Mouse (Mus musculus) layer of hippocampus, postnatal 14 days (tissue): ENCODE data around the gene Olfm3. TPM values are rescaled to one million over a fixed set of nuclear protein-coding genes. Genes with fewer than 3 reads are reported as not detected.

Source experiments
- DNase-seq, 2 experiments: peaks; one replicate each; pipeline ENCODE4 v3.0.0; 2021 to 2022; ENCODE audit warnings: low spot score in 2 of 2, mixed read lengths in 1 of 2
- long read RNA-seq, 2 experiments: library from polyadenylated mRNA; stranded (forward); transcript quantifications; one replicate each; pipeline ENCODE4 v2.0.0; 2021
- total RNA-seq, 2 experiments: library from RNA; stranded (reverse); gene quantifications; 2 replicates each; pipeline ENCODE4 v1.2.3; 2021

Olfm3 gene
- 10 to 100 TPM; 18.8 to 29.6 TPM for total RNA-seq
- long read RNA-seq, experiment 1, full-length matches to known transcripts = 11 of 13 reads
- long read RNA-seq, experiment 1, partial matches to known transcripts = 1 of 13 reads
- long read RNA-seq, experiment 1, other reads (novel, unspliced or antisense) = 1 of 13 reads
- long read RNA-seq, experiment 2, full-length matches to known transcripts = 16 of 16 reads
- long read RNA-seq, experiment 2, partial matches to known transcripts = 0 of 16 reads
- long read RNA-seq, experiment 2, other reads (novel, unspliced or antisense) = 0 of 16 reads

GRCm38 (mm10) chr3:114903924-114904438 is at the start of gene Olfm3:
Gene Olfm3 (plus strand): TSS chr3:114904078.
- DNase-seq = peak; percentile 29 to 42

GRCm38 (mm10) chr3:114889764-114890163 is 14.1 kb upstream of the Olfm3 start:
- no peak for DNase-seq

GRCm38 (mm10) chr3:114904633-114905423 is 950 bp downstream of the Olfm3 start:
- peak; percentile 8 to 11 for DNase-seq

- DNase-seq = peak in 1 of 2 experiments; percentile 20
Observed at GRCm38 (mm10) chr3:114907537-114907936, 3.7 kb downstream of the Olfm3 start.

- no peak for DNase-seq
Observed at GRCm38 (mm10) chr3:114908846-114909245, 5.0 kb downstream of the Olfm3 start.

- DNase-seq = no peak
Observed at GRCm38 (mm10) chr3:114920102-114920501, 16.2 kb downstream of the Olfm3 start.

- DNase-seq = no peak
Observed at GRCm38 (mm10) chr3:114929605-114930004, 25.7 kb downstream of the Olfm3 start.

- DNase-seq = no peak
Observed at GRCm38 (mm10) chr3:114930336-114930735, 26.5 kb downstream of the Olfm3 start.

GRCm38 (mm10) chr3:114930796-114931195 is 26.9 kb downstream of the Olfm3 start:
- DNase-seq = no peak

GRCm38 (mm10) chr3:114932881-114933280 is 29.0 kb downstream of the Olfm3 start:
- no peak for DNase-seq

- no peak for DNase-seq
Observed at GRCm38 (mm10) chr3:114954904-114955303, 51.0 kb downstream of the Olfm3 start.

- DNase-seq = no peak
Observed at GRCm38 (mm10) chr3:114959311-114959967, 55.6 kb downstream of the Olfm3 start.

- DNase-seq = peak; percentile 2 to 8
Observed at GRCm38 (mm10) chr3:114962316-114963083, 58.6 kb downstream of the Olfm3 start.

- no peak for DNase-seq
Observed at GRCm38 (mm10) chr3:114971183-114971582, 67.3 kb downstream of the Olfm3 start.

- DNase-seq = no peak
Observed at GRCm38 (mm10) chr3:114972522-114972921, 68.6 kb downstream of the Olfm3 start.

- DNase-seq = no peak
Observed at GRCm38 (mm10) chr3:114990828-114991227, 87.0 kb downstream of the Olfm3 start.

GRCm38 (mm10) chr3:114995956-114996355 is 92.1 kb downstream of the Olfm3 start:
- DNase-seq = no peak

- DNase-seq = no peak
Observed at GRCm38 (mm10) chr3:115027560-115027959, 123.7 kb downstream of the Olfm3 start.

- no peak for DNase-seq
Observed at GRCm38 (mm10) chr3:115028046-115028445, 124.2 kb downstream of the Olfm3 start.

- DNase-seq = peak in 1 of 2 experiments; percentile 68
Observed at GRCm38 (mm10) chr3:115028611-115029010, 124.7 kb downstream of the Olfm3 start.

GRCm38 (mm10) chr3:115049060-115049459 is 145.2 kb downstream of the Olfm3 start:
- no peak for DNase-seq
